Mouse (Mus musculus) liver, postnatal 0 days (tissue): ENCODE results near the gene Traf3. TPM values are rescaled to one million over a fixed set of nuclear protein-coding genes. Genes with fewer than 3 reads are reported as not detected.

Source experiments
- ATAC-seq: fragments of 200-750 bp; cut with Nextera tagmentation; 2 replicates; pipeline ENCODE4 v1.8.0; 2017; ENCODE audit warnings: mild to moderate bottlenecking, moderate library complexity
- DNase-seq: peaks from one replicate; pipeline ENCODE4 v3.0.0-alpha.2; 2016
- H3K27ac ChIP-seq: fragments of 300-500 bp; sonication (generic); 2 replicates; pipeline ENCODE4 v1.5.1; 2014; ENCODE audit warnings: antibody characterized with exemption, moderate library complexity, mild to moderate bottlenecking, low read depth
- H3K27me3 ChIP-seq: fragments of 300-500 bp; sonication (generic); 2 replicates; pipeline ENCODE4 v1.6.1; 2014; ENCODE audit warnings: low read length, control low read depth, mixed read lengths; ENCODE audit not compliant: insufficient read depth
- H3K36me3 ChIP-seq: fragments of 300-500 bp; sonication (generic); replicated peaks from 2 replicates; pipeline ENCODE4 v1.6.1; 2014; ENCODE audit warnings: mild to moderate bottlenecking, control low read depth, low read length, moderate library complexity, mixed read lengths; ENCODE audit not compliant: insufficient read depth
- H3K4me1 ChIP-seq: fragments of 300-500 bp; sonication (generic); 2 replicates; pipeline ENCODE4 v1.6.1; 2014; ENCODE audit warnings: antibody characterized with exemption, mild to moderate bottlenecking, control low read depth; ENCODE audit not compliant: insufficient read depth
- H3K4me2 ChIP-seq: fragments of 300-500 bp; sonication (generic); 2 replicates; pipeline ENCODE4 v1.6.1; 2014; ENCODE audit warnings: low read depth, mild to moderate bottlenecking, low read length, moderate library complexity, mixed read lengths
- H3K4me3 ChIP-seq: fragments of 300-500 bp; sonication (generic); 2 replicates; pipeline ENCODE4 v1.5.1; 2014; ENCODE audit warnings: low read depth, low read length
- H3K9ac ChIP-seq: fragments of 300-500 bp; sonication (generic); replicated peaks from 2 replicates; pipeline ENCODE4 v1.6.1; 2014; ENCODE audit warnings: mild to moderate bottlenecking, moderate library complexity
- H3K9me3 ChIP-seq: fragments of 300-500 bp; sonication (generic); 2 replicates; pipeline ENCODE4 v1.6.1; 2016; ENCODE audit warnings: mild to moderate bottlenecking, control low read depth, low read length, mixed read lengths
- CTCF ChIP-seq: sonication (generic); IDR thresholded peaks from 2 replicates; pipeline ENCODE4 v1.5.1; 2016; ENCODE audit warnings: antibody characterized with exemption, low read depth
- EP300 ChIP-seq: IDR thresholded peaks from 2 replicates; pipeline ENCODE4 v1.6.1; 2016; ENCODE audit warnings: antibody characterized with exemption, low read depth, mild to moderate bottlenecking
- WGBS: fragments of 180-500 bp; shearing (Covaris S2); extraction: QIAGEN DNeasy Blood & Tissue Kit; methylation state at CpG from one replicate; pipeline ENCODE4 v1.1.7; 2014; ENCODE audit not compliant: insufficient replicate concordance; 5-methylcytosine and 5-hydroxymethylcytosine counted together
- polyA plus RNA-seq: library from polyadenylated mRNA; unstranded; fragments of >200 nt; fragmentation: Nextera tagmentation; extraction: Ambion mirVana; gene quantifications from 2 replicates; pipeline ENCODE4 v1.2.1, GENCODE M21; 2015

The Traf3 gene
- polyA plus RNA-seq, 1 experiment from 2014 or later, result 1.9 TPM

DNA sequence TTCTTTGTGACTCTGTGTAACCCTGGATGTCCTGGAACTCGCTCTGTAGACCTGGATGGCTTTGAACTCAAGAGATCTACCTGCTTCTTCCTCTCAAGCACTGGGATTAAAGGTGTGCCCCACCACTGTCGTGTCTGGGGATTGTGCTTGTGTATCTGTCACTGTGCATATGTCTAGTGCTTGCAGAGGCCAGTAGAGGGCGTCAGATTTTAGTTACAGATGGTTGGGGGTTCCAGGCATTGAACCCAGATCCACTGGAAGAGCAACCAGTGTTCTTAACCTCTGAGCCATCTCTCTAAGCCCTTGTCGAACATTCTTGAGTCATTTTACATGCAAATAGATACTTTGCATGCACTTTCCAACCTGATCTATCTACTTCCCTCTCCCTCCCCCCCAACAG, 12.6 kb downstream of the Traf3 start:
- Histone ChIP-seq H3K9me3 (no peaks in the 10 kb centered on the region), H3K36me3 (no peaks in the 10 kb centered on the region), H3K4me1 (no peaks in the 10 kb centered on the region), H3K27me3 (no peaks in the 10 kb centered on the region), H3K4me3 (no peak overlapping the region), H3K4me2 (no peak overlapping the region), H3K27ac (no peak overlapping the region), H3K9ac (no peak overlapping the region)
- TF ChIP-seq EP300, result no peak
- TF ChIP-seq CTCF, result 0 out of 2 replicates have a peak, but pooled peaks have one; percentile 16
- WGBS, result 74% methylated on average over 4 of the region's 4 CpGs
- ATAC-seq (no peak), DNase-seq (no peak)

GRCm38 (mm10) chr12:111181848-111182247, 15.7 kb downstream of the Traf3 start:
- H3K9me3 ChIP-seq, result no peaks in the 10 kb centered on the region
- no peaks in the 10 kb centered on the region for H3K36me3 ChIP-seq
- no peak overlapping the region for H3K9ac ChIP-seq
- no peak overlapping the region for H3K27ac ChIP-seq
- 77% methylated on average over 5 of the region's 5 CpGs for WGBS
- H3K27me3 ChIP-seq, result no peaks in the 10 kb centered on the region
- no peak for DNase-seq
- no peak overlapping the region for H3K4me2 ChIP-seq
- no peaks in the 10 kb centered on the region for H3K4me1 ChIP-seq
- TF ChIP-seq CTCF (no peak), EP300 (no peak)
- no peak for ATAC-seq
- no peak overlapping the region for H3K4me3 ChIP-seq

DNA sequence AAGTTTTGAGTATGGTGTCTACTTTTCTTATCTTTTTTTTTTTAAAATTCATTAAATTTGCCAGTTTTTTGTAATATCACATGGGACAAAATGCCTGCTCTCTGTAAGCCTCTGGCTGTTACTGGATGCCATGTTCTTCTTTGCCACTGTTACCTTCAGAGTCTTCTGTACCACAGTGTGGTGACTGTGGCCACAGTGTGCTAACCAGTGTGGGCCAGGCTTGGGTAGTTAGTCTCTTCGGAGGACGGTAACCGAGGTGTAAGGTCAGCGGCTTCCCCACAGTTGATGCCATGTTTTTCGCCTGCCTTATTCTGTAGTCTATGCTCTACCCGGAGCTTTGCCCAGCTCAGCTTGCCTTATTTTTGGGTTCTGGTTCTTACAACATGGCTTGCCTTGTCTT, 16.2 kb downstream of the Traf3 start:
- Histone ChIP-seq H3K4me3 (no peak overlapping the region), H3K36me3 (no peaks in the 10 kb centered on the region), H3K4me2 (no peak overlapping the region), H3K9ac (no peak overlapping the region), H3K27me3 (no peaks in the 10 kb centered on the region), H3K4me1 (no peaks in the 10 kb centered on the region), H3K9me3 (no peaks in the 10 kb centered on the region), H3K27ac (no peak overlapping the region)
- ATAC-seq, result no peak
- no peak for DNase-seq
- WGBS, result 88% methylated on average over 6 of the region's 6 CpGs
- TF ChIP-seq CTCF, result no peak
- no peak for TF ChIP-seq EP300

DNA sequence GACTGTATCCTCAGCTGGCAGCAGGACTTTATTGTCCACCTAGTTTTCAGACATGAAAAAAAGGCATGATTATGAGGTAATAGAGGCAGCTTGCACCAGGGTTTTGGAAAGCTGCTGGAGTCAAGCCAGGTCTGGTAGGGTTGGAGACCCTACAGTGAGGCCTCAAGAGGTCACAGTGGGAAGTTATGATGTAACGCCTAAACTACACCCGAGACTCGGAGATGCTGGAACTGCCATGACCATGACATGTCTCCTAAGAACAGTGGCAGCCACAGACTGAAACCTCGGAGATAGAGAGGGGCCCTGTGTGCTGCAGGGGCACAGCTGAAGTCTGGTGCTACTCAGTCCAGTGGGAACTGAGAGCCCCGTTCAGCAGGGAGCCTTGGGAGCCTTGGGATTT, 18.3 kb downstream of the Traf3 start, which contains the start of gene 4930595D18Rik:
Gene 4930595D18Rik (minus strand): TSS at position 16 of the 400 bp plus-strand sequence.
- H3K9me3 ChIP-seq, result no peaks in the 10 kb centered on the region
- no peak for TF ChIP-seq EP300
- no peak for TF ChIP-seq CTCF
- 45% methylated on average over 5 of the region's 5 CpGs for WGBS
- H3K4me1 ChIP-seq, result no peaks in the 10 kb centered on the region
- DNase-seq (no peak), ATAC-seq (no peak)
- H3K36me3 ChIP-seq, result no peaks in the 10 kb centered on the region
- no peaks in the 10 kb centered on the region for H3K27me3 ChIP-seq
- H3K4me3 ChIP-seq, result no peak within 1 kb of the TSS
- no peak within 1 kb of the TSS for H3K27ac ChIP-seq
- no peak within 1 kb of the TSS for H3K9ac ChIP-seq
- no peak within 1 kb of the TSS for H3K4me2 ChIP-seq

DNA sequence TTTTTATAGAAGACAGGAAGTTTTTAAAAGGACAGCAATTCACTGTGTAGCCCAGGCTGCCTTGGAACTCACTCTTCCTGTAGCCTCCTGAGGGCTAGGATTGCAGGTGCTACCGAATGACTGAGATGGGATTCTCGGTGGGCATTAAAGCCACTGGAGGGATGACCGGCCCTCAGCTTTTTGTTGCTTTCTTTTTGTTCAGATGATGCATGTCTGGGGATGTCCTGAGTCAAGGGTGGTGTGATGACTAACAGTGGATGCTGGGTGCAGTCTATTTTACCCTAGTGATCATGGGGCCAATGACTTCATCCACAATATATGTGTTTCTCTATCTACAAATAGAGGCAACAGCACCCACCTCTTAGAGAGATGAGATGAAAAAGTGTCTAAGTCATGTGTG, 20.8 kb downstream of the Traf3 start:
- peaks cover 6% of the 10 kb centered on the region; the same call in 1 of the 2 replicates for H3K4me1 ChIP-seq
- H3K9me3 ChIP-seq, result no peaks in the 10 kb centered on the region
- DNase-seq (no peak), ATAC-seq (no peak)
- 86% methylated on average over 3 of the region's 3 CpGs for WGBS
- no peak overlapping the region for H3K9ac ChIP-seq
- no peak overlapping the region for H3K4me3 ChIP-seq
- H3K36me3 ChIP-seq, result no peaks in the 10 kb centered on the region
- no peak overlapping the region for H3K4me2 ChIP-seq
- H3K27me3 ChIP-seq, result no peaks in the 10 kb centered on the region
- TF ChIP-seq EP300 (no peak), CTCF (no peak)
- no peak overlapping the region for H3K27ac ChIP-seq

- ATAC-seq, result no peak
- no peak overlapping the region for H3K27ac ChIP-seq
- no peaks in the 10 kb centered on the region for H3K27me3 ChIP-seq
- WGBS, result 83% methylated on average over 4 of the region's 4 CpGs
- TF ChIP-seq EP300 (no peak), CTCF (no peak)
- H3K4me3 ChIP-seq, result no peak overlapping the region
- H3K9me3 ChIP-seq, result no peaks in the 10 kb centered on the region
- no peak for DNase-seq
- no peak overlapping the region for H3K4me2 ChIP-seq
- peaks cover 6% of the 10 kb centered on the region; the same call in 1 of the 2 replicates for H3K4me1 ChIP-seq
- H3K9ac ChIP-seq, result no peak overlapping the region
- no peaks in the 10 kb centered on the region for H3K36me3 ChIP-seq
These were observed 22.1 kb downstream of the Traf3 start for GRCm38 (mm10) chr12:111188295-111188694.

DNA sequence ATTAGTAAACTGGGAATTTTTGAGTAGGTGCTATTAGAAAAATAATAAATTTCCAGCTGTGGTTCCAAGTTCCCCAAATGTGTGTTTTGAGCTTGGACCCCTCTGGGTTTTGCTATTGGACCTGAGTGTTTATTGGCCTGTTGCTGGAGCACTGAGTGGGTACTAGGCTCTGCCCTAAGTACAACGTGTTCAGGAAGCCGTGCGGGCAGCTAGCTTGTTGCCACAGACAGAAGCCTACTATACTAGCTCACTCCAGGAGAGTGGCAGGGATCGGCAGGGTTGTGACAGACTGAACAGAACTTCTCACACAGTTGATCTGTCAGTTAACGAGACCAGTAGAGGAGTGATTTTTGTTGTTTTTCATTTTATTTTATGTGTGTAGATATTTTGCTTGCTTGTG, 24.2 kb downstream of the Traf3 start:
- Histone ChIP-seq H3K9me3 (no peaks in the 10 kb centered on the region), H3K4me1 (peaks cover 6% of the 10 kb centered on the region; the same call in 1 of the 2 replicates), H3K9ac (no peak overlapping the region), H3K36me3 (no peaks in the 10 kb centered on the region), H3K4me3 (no peak overlapping the region), H3K4me2 (no peak overlapping the region), H3K27me3 (no peaks in the 10 kb centered on the region), H3K27ac (no peak overlapping the region)
- TF ChIP-seq CTCF (no peak), EP300 (no peak)
- ATAC-seq, result no peak
- DNase-seq, result no peak
- WGBS, result 75% methylated on average over 5 of the region's 5 CpGs
